Mouse (Mus musculus): Measurements from ENCODE around the gene Kctd21. TPM values are rescaled to one million over a fixed set of nuclear protein-coding genes. Genes with fewer than 3 reads are reported as not detected.

Kctd21 gene
- 0.51 and 1.1 TPM in 2 replicates for total RNA-seq (2023)

DNA sequence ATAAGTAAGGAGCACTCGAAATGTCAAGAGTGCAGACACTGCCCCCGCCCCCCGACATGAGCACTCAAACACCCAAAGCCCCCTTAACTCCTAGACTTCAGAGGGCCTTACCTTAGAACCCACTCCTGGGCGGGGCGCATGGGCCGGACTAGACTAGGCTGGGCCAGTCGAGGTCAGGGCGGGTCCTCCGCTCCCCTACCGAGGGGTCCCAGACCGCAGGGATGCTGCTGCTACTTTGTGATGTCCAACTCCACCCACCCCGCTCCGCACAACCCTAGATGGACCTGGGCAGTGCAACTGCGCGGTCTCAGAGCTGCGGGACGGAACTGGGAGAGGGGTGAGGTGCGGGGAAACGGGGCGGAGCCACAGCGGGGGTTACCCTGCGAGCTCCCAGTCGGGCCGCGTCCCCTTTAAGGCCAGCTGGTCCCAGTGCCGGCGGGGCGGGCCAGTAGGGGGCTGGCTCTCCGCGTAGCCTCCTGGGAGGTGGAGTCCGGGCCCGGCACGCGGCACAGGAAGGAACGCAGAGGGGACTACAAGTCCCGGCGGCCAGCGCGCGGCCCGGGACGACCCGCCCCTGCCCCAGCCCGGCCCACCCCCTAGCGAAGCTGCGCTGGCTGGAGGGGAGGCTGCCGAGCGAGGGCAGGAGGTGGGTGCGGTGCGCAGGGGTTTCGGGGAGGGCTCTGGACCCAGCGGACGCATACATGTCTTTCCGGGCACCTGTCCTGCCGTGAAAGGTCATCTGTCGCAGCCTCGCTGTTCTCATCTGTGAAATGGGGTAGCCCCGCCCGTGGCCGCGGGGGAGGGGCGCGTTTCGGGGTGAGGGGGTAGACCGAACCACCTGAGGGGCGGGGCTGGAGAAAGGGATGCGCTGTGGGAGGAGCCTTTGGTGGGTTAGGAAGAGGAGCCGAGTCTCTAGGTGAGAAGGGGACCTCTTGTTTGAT lies at the start of gene Kctd21, which contains the start of gene Usp35:
TSS of gene Kctd21 (plus strand) at position 602 of the 941 bp plus-strand sequence.
TSS of gene Usp35 (minus strand) at position 295 of the 941 bp plus-strand sequence.

Other genes with a start within 250 kb of the Kctd21 start
- gene Usp35, start 307 bp upstream of the Kctd21 start, total RNA-seq (2023) = 0.91 and 1.5 TPM in 2 replicates
- 7.2 and 8.5 TPM in 2 replicates for gene Alg8, start 39.3 kb downstream of the Kctd21 start, total RNA-seq (2023)
- 37.7 and 45.9 TPM in 2 replicates for gene Ndufc2, start 67.7 kb downstream of the Kctd21 start, total RNA-seq (2023)
- gene Thrsp, start 85.4 kb downstream of the Kctd21 start, total RNA-seq (2023) = not detected in 2 replicates
- 1.6 and 2.2 TPM in 2 replicates for gene Kctd14, start 119.0 kb downstream of the Kctd21 start, total RNA-seq (2023)
- 22.8 and 25.9 TPM in 2 replicates for gene Ints4, start 148.6 kb downstream of the Kctd21 start, total RNA-seq (2023)
- gene Aamdc, start 247.2 kb downstream of the Kctd21 start, total RNA-seq (2023) = 4.0 and 5.4 TPM in 2 replicates
- 37.7 and 56.5 TPM in 2 replicates for gene Rsf1, start 247.6 kb downstream of the Kctd21 start, total RNA-seq (2023)